Mouse (Mus musculus) heart, embryonic 15.5 days (tissue): Measurements from ENCODE around the gene Slc43a1. TPM values are rescaled to one million over a fixed set of nuclear protein-coding genes. Genes with fewer than 3 reads are reported as not detected.

Source experiments
- ATAC-seq: fragments of 200-750 bp; cut with Nextera tagmentation; replicated peaks from 2 replicates; pipeline ENCODE4 v1.8.0; 2017; ENCODE audit warnings: low read depth, moderate TSS enrichment; ENCODE audit not compliant: insufficient number of reproducible peaks, insufficient read depth, low FRiP score
- H3K27ac ChIP-seq: fragments of 300-500 bp; sonication (generic); 2 replicates; pipeline ENCODE4 v1.5.1; 2015; ENCODE audit warnings: mild to moderate bottlenecking, inconsistent platforms
- H3K27me3 ChIP-seq: fragments of 300-500 bp; sonication (generic); 2 replicates; pipeline ENCODE4 v1.6.1; 2015; ENCODE audit warnings: inconsistent platforms
- H3K36me3 ChIP-seq: fragments of 300-500 bp; sonication (generic); 2 replicates; pipeline ENCODE4 v1.6.1; 2015; ENCODE audit warnings: mild to moderate bottlenecking, inconsistent platforms
- H3K4me1 ChIP-seq: fragments of 300-500 bp; sonication (generic); replicated peaks from 2 replicates; pipeline ENCODE4 v1.6.1; 2015; ENCODE audit warnings: inconsistent platforms
- H3K4me2 ChIP-seq: fragments of 300-500 bp; sonication (generic); 2 replicates; pipeline ENCODE4 v1.6.1; 2015; ENCODE audit warnings: inconsistent platforms, mild to moderate bottlenecking, moderate library complexity
- H3K4me3 ChIP-seq: fragments of 300-500 bp; sonication (generic); 2 replicates; pipeline ENCODE4 v1.5.1; 2015; ENCODE audit warnings: mild to moderate bottlenecking, inconsistent platforms
- H3K9ac ChIP-seq: fragments of 300-500 bp; sonication (generic); 2 replicates; pipeline ENCODE4 v1.6.1; 2015; ENCODE audit warnings: mild to moderate bottlenecking, inconsistent platforms
- H3K9me3 ChIP-seq: fragments of 300-500 bp; sonication (generic); replicated peaks from 2 replicates; pipeline ENCODE4 v1.6.1; 2016; ENCODE audit warnings: inconsistent platforms
- WGBS: fragments of 180-500 bp; shearing (Covaris S2); methylation state at CpG from one replicate; pipeline ENCODE4 v1.1.7; 2015; ENCODE audit warnings: mixed read lengths; 5-methylcytosine and 5-hydroxymethylcytosine counted together
- polyA plus RNA-seq: library from polyadenylated mRNA; unstranded; fragments of >200 nt; fragmentation: Nextera tagmentation; extraction: Ambion mirVana; gene quantifications from 2 replicates; pipeline ENCODE4 v1.2.1, GENCODE M21; 2015

Slc43a1 gene
- polyA plus RNA-seq, 1 experiment from 2014 or later, result 8.6 TPM

- 52% methylated on average over 5 of the region's 5 CpGs for WGBS
- no peak for ATAC-seq
- Histone ChIP-seq H3K4me2 (no peak overlapping the region), H3K4me3 (no peak overlapping the region), H3K27ac (no peak overlapping the region), H3K36me3 (peaks cover 10% of the 10 kb centered on the region; the same call in 1 of the 2 replicates), H3K4me1 (peaks cover 10% of the 10 kb centered on the region), H3K9ac (no peak overlapping the region), H3K9me3 (no peaks in the 10 kb centered on the region), H3K27me3 (no peaks in the 10 kb centered on the region)
Measured at GRCm38 (mm10) chr2:84806546-84806945, 32.1 kb upstream of the Slc43a1 start.

DNA sequence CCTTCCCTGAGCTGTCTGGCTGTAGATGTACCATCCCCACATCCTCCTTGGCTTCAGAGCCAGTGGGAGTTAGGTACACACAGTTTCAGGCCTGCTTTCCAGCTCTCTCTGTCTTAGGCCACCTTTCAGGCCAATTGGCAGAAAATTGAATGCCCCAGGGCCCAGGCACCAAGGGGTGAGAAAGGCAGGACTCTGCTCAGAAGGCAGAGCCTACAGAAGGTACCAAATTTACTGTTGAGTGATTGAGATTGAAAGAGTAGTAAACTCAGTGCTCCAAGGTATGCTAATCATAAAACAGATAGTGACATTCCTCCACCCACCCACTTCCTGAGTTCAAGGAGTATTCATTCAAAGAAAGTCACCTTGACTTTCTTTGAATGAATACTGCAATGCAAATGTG, 29.3 kb upstream of the Slc43a1 start:
- Histone ChIP-seq H3K27ac (no peak overlapping the region), H3K4me3 (no peak overlapping the region), H3K27me3 (no peaks in the 10 kb centered on the region), H3K4me1 (peaks cover 22% of the 10 kb centered on the region), H3K9me3 (no peaks in the 10 kb centered on the region), H3K9ac (no peak overlapping the region), H3K36me3 (0 out of 2 replicates have a peak, but pooled peaks cover 6% of the 10 kb centered on the region), H3K4me2 (no peak overlapping the region)
- no peak for ATAC-seq

- no peak for ATAC-seq
- no peak overlapping the region for H3K9ac ChIP-seq
Measured at GRCm38 (mm10) chr2:84810526-84810885, 28.1 kb upstream of the Slc43a1 start.

DNA sequence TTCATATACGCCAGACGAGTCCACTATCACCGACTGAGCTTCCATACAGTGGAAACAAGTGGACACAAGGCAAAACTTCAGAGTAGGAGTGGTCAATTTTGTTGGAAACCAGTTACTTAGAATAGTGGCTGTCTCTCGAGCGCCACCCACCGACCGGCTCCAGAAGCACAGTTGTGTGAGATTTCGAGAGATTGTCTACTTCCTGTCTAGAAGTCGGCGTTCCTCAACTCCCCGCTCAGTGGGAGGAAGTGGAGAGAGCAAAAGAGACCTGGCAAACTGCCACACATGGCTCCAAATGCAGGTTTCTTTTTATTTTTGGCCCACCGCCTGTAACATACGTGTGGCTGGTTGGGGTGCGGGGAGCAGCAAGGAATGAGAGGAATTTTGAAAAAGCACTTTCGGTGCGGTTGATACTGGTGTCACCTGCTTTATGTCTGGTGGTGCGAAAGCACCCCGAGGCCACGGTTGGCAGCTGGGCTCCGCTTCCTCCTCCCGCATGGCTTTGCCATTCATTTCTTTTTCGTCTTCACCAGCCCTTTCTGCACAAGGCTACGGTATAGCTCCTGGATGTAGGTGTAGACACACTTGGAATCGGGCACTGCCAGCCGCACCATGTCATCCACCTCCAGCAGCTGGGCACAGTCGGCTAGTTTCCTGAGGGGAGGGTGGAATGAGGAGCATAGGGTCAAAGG, 27.6 kb upstream of the Slc43a1 start:
- Histone ChIP-seq H3K4me2 (peak overlapping the region; percentile 63), H3K27me3 (no peaks in the 10 kb centered on the region), H3K27ac (peak overlapping the region; percentile 81), H3K36me3 (0 out of 2 replicates have a peak, but pooled peaks cover 6% of the 10 kb centered on the region), H3K4me3 (peak overlapping the region; percentile 36), H3K9ac (peak overlapping the region; percentile 35; the same call in 1 of the 2 replicates), H3K4me1 (peaks cover 22% of the 10 kb centered on the region), H3K9me3 (no peaks in the 10 kb centered on the region)
- ATAC-seq, result peak; percentile 58
- 20% methylated on average over 26 of the region's 26 CpGs for WGBS

More at GRCm38 (mm10) chr2:84810526-84810885, 28.1 kb upstream of the Slc43a1 start:
- H3K4me1 ChIP-seq, result peaks cover 22% of the 10 kb centered on the region
- no peak overlapping the region for H3K4me3 ChIP-seq
- H3K9me3 ChIP-seq, result no peaks in the 10 kb centered on the region
- no peaks in the 10 kb centered on the region for H3K27me3 ChIP-seq
- 66% methylated on average over 6 of the region's 6 CpGs for WGBS
- H3K36me3 ChIP-seq, result 0 out of 2 replicates have a peak, but pooled peaks cover 6% of the 10 kb centered on the region
- H3K4me2 ChIP-seq, result peak overlapping the region; percentile 63
- H3K27ac ChIP-seq, result peak overlapping the region; percentile 81

DNA sequence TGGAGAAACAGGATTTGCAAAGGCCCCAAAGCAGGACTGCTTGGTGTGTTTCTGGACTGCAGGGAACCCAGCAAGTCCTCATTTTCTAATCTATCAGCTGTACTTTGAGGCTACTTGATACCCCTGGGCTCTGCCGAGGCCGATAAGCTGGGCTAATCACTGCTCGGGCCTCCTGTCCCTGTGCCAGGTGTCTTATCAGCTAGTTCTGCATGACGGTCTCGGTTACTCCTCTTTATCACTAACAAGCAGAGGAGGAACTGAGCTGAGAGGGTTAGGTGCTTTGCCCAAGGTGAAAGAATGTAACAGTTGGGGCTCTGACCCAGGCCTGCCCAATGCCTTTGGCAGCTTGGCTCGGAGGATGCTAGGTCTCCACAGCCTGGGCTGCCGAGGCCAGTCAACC, 26.8 kb upstream of the Slc43a1 start:
- peak; percentile 54 for ATAC-seq
- Histone ChIP-seq H3K4me2 (peak overlapping the region; percentile 19), H3K27me3 (no peaks in the 10 kb centered on the region), H3K9ac (no peak overlapping the region), H3K4me3 (no peak overlapping the region), H3K9me3 (no peaks in the 10 kb centered on the region), H3K27ac (peak overlapping the region; percentile 81), H3K4me1 (peaks cover 22% of the 10 kb centered on the region), H3K36me3 (0 out of 2 replicates have a peak, but pooled peaks cover 6% of the 10 kb centered on the region)
- WGBS, result 12% methylated on average over 7 of the region's 7 CpGs

GRCm38 (mm10) chr2:84812676-84813075, 26.0 kb upstream of the Slc43a1 start:
- 83% methylated on average over 6 of the region's 6 CpGs for WGBS
- ATAC-seq, result no peak
- H3K27me3 ChIP-seq, result no peaks in the 10 kb centered on the region

GRCm38 (mm10) chr2:84819861-84820260, 18.8 kb upstream of the Slc43a1 start:
- Histone ChIP-seq H3K9ac (no peak overlapping the region), H3K4me3 (no peak overlapping the region), H3K27me3 (peaks cover 3% of the 10 kb centered on the region; the same call in 1 of the 2 replicates), H3K36me3 (no peaks in the 10 kb centered on the region), H3K4me1 (peaks cover 14% of the 10 kb centered on the region), H3K27ac (peak overlapping the region; percentile 81), H3K9me3 (no peaks in the 10 kb centered on the region), H3K4me2 (no peak overlapping the region)
- peak; percentile 62 for ATAC-seq
- 24% methylated on average over 3 of the region's 3 CpGs for WGBS

More at GRCm38 (mm10) chr2:84812676-84813075, 26.0 kb upstream of the Slc43a1 start:
- Histone ChIP-seq H3K27ac (peak overlapping the region; percentile 81), H3K4me3 (no peak overlapping the region), H3K9me3 (no peaks in the 10 kb centered on the region), H3K36me3 (0 out of 2 replicates have a peak, but pooled peaks cover 6% of the 10 kb centered on the region), H3K4me2 (no peak overlapping the region), H3K9ac (no peak overlapping the region), H3K4me1 (peaks cover 22% of the 10 kb centered on the region)

- Histone ChIP-seq H3K27me3 (peaks cover 3% of the 10 kb centered on the region; the same call in 1 of the 2 replicates), H3K4me1 (peaks cover 18% of the 10 kb centered on the region), H3K27ac (no peak within 1 kb of the TSS), H3K9me3 (no peaks in the 10 kb centered on the region), H3K9ac (no peak within 1 kb of the TSS), H3K4me2 (no peak within 1 kb of the TSS), H3K4me3 (no peak within 1 kb of the TSS), H3K36me3 (no peaks in the 10 kb centered on the region)
- 47% methylated on average over 13 of the region's 13 CpGs for WGBS
- no peak for ATAC-seq
Measured at GRCm38 (mm10) chr2:84822552-84822951, 16.1 kb upstream of the Slc43a1 start, which contains the start of gene Smtnl1. Smtnl1 (minus strand) TSS chr2:84822652.

GRCm38 (mm10) chr2:84823237-84823636, 15.4 kb upstream of the Slc43a1 start:
- Histone ChIP-seq H3K4me2 (no peak overlapping the region), H3K9me3 (no peaks in the 10 kb centered on the region), H3K9ac (no peak overlapping the region), H3K4me1 (peaks cover 25% of the 10 kb centered on the region), H3K27ac (no peak overlapping the region), H3K27me3 (peaks cover 3% of the 10 kb centered on the region; the same call in 1 of the 2 replicates), H3K4me3 (no peak overlapping the region), H3K36me3 (no peaks in the 10 kb centered on the region)
- WGBS, result 24% methylated on average over 2 of the region's 2 CpGs
- no peak for ATAC-seq

DNA sequence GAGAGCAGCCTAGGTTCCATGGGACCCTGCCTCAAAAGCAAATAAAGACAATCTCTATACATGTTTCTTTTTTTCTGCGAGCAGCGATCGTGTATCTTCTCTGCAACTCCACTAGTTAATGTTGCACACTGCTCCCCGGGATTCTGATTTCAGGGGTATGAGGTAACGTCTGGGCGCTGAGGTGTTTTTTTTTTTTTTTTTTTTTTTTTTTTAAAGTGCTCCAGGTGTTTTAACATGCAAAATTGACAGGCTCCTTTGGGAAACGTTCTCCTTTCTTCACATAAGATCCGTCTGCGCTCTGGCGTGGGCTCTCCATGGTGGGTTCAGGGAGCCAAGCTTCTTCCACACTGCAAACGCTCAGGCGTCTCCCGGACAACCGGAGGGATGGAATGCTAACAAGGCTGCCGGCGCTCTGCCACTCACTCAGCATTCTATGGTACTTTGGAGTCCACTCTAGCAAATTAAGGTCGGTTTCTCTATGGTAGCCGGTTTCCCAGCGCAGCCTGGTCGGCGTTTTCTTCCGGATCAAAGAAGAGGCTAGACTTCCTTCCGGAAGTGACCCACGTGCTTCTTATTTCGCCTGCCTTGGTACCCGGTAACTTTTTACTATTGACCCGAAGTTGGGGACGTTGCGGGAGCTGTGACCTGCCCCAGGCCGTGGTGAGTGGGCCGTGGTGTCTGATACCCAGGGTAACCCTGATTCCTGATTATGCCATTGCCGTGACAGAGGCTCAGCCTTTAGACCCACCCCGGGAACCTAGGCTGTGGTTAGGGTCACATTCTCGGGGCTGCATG, 12.0 kb upstream of the Slc43a1 start, which contains the start of gene Timm10:
Gene Timm10 (plus strand): TSS at position 510 of the 795 bp plus-strand sequence.
- Histone ChIP-seq H3K9ac (peak within 1 kb of the TSS; percentile 74), H3K4me2 (peak within 1 kb of the TSS; percentile 93), H3K36me3 (peaks cover 16% of the 10 kb centered on the region), H3K27me3 (no peaks in the 10 kb centered on the region), H3K4me3 (peak within 1 kb of the TSS; percentile 84), H3K9me3 (no peaks in the 10 kb centered on the region), H3K27ac (peak within 1 kb of the TSS; percentile 77), H3K4me1 (peaks cover 21% of the 10 kb centered on the region)
- ATAC-seq, result peak; percentile 81
- under 1% methylated on average over 34 of the region's 34 CpGs for WGBS

- H3K27ac ChIP-seq, result peak overlapping the region; percentile 77
- peak; percentile 19; the same call in 1 of the 2 replicates for ATAC-seq
- peak overlapping the region; percentile 84 for H3K4me3 ChIP-seq
- H3K27me3 ChIP-seq, result no peaks in the 10 kb centered on the region
- H3K4me2 ChIP-seq, result peak overlapping the region; percentile 93
- H3K4me1 ChIP-seq, result peaks cover 28% of the 10 kb centered on the region
- H3K36me3 ChIP-seq, result peaks cover 16% of the 10 kb centered on the region
- H3K9ac ChIP-seq, result peak overlapping the region; percentile 74
- under 1% methylated on average over 29 of the region's 29 CpGs for WGBS
- H3K9me3 ChIP-seq, result no peaks in the 10 kb centered on the region
Measured at GRCm38 (mm10) chr2:84827283-84827920, 11.2 kb upstream of the Slc43a1 start.
